Mouse (Mus musculus): Measurements from ENCODE around the gene Pknox2. TPM values are rescaled to one million over a fixed set of nuclear protein-coding genes. Genes with fewer than 3 reads are reported as not detected.

The Pknox2 gene
- 0.52 and 0.72 TPM in 2 replicates for polyA plus RNA-seq (2011; ENCODE audit: insufficient read depth, insufficient read length, low replicate concordance, missing spikeins)

DNA sequence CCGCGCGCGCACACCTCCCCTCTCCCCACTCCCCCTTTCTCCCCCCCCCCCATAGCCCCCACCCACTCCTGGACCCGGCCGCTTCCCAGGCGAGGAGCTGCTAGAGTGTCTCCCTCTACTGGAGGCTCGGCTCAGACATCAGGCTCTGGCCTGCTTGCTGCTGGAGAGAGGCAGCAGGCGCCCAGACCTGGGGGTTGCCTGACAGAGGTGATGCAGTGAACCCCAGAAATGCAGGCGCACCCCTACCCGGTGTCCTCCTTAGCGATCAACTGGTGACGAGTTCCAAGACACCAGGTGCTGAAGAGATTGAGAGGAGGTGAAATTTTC is at the start of gene Pknox2:
TSS of gene Pknox2 (minus strand) at position 49 of the 327 bp plus-strand sequence.
- no peak for TF ChIP-seq POLR2A (IDR thresholded peaks at IDR 0.05; ENCODE audit: borderline replicate concordance, control insufficient read depth, low read depth, low read length)
- TF ChIP-seq CTCF (IDR thresholded peaks at IDR 0.05; ENCODE audit: control insufficient read depth, insufficient read depth, low read length) = peak; percentile 29; the same call in 1 of the 2 replicates
- peak within 1 kb of the TSS; percentile 26 for H3K4me3 ChIP-seq (replicated peaks; ENCODE audit: control insufficient read depth, low read depth, low read length)
- peak within 1 kb of the TSS; percentile 43; the same call in 1 of the 2 replicates for H3K27ac ChIP-seq (ENCODE audit: control insufficient read depth, insufficient read depth, low read depth, low read length, poor library complexity)
- no peaks in the 10 kb centered on the region; the same call in 1 of the 2 replicates for H3K4me1 ChIP-seq (ENCODE audit: control insufficient read depth, insufficient read depth, low read length)
- 4% methylated on average over 9 of the region's 13 CpGs for WGBS

DNA sequence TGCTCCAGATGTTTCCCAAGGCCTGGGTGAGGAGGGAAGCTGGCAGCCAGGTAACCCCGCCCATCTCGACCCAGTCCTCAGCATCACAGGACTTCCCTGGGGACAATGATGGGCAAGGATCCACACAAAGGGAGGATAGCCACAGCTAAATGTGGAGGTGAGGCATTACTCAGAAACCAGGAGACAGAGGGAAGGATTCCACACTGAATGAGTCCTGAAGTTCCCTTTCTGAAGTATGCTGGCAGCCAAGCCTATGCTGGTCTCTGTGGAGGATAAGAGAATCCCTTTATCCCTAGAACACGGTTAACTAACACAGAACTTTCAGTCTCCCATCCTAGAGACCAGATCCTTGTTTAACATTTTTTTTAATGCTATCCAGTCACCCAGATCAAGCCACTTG is 40.8 kb upstream of the Pknox2 start:
- TF ChIP-seq POLR2A (IDR thresholded peaks at IDR 0.05; ENCODE audit: borderline replicate concordance, control insufficient read depth, low read depth, low read length) (no peak), CTCF (IDR thresholded peaks at IDR 0.05; ENCODE audit: control insufficient read depth, insufficient read depth, low read length) (no peak)
- Histone ChIP-seq H3K4me1 (ENCODE audit: control insufficient read depth, insufficient read depth, low read length) (no peaks in the 10 kb centered on the region), H3K4me3 (replicated peaks; ENCODE audit: control insufficient read depth, low read depth, low read length) (no peak overlapping the region), H3K27ac (ENCODE audit: control insufficient read depth, insufficient read depth, low read depth, low read length, poor library complexity) (no peak overlapping the region)
- WGBS = 73% methylated on average over 3 of the region's 3 CpGs

DNA sequence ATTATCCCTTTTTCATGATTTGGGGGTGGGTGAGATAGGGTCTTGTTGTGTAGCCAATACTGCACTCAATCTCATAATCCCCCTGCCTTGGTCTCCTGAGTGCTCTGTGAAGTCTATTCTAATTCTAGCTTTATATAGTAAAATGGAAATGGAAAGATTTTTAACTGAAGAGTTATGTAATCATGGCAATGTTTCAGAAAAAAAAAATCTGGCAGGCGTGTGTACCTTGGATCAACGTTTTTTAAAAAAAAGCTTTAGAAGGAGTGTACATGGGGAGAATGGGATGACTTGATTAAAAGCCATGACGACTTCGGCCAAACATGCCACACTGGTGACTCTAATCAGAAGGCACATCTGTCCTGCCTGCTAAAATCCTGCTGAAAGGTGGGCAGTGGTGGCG is 40.2 kb upstream of the Pknox2 start:
- Histone ChIP-seq H3K4me1 (ENCODE audit: control insufficient read depth, insufficient read depth, low read length) (no peaks in the 10 kb centered on the region), H3K27ac (ENCODE audit: control insufficient read depth, insufficient read depth, low read depth, low read length, poor library complexity) (no peak overlapping the region), H3K4me3 (replicated peaks; ENCODE audit: control insufficient read depth, low read depth, low read length) (no peak overlapping the region)
- no peak for TF ChIP-seq CTCF (IDR thresholded peaks at IDR 0.05; ENCODE audit: control insufficient read depth, insufficient read depth, low read length)
- no peak for TF ChIP-seq POLR2A (IDR thresholded peaks at IDR 0.05; ENCODE audit: borderline replicate concordance, control insufficient read depth, low read depth, low read length)
- 75% methylated on average over 5 of the region's 5 CpGs for WGBS

DNA sequence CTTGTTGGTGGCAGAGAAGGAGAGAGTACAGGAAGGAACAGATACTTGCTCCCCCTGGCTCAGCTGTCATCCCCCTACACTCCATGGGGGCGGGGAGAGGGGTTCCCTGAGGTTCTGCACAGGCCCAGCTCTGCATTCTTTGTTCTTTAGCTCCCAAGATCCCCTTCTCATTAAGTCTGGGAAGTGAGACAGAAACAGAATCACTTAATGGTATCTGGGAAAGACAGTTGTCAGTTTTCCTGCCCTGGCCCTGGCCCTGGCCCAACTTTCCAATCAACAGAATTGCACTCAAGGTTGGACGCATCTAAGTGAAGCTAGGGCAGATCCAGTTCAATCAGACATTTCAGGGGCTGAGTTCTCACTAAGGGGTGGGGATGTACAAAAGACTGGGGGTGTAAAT is 36.0 kb upstream of the Pknox2 start:
- Histone ChIP-seq H3K4me3 (replicated peaks; ENCODE audit: control insufficient read depth, low read depth, low read length) (no peak overlapping the region), H3K4me1 (ENCODE audit: control insufficient read depth, insufficient read depth, low read length) (no peaks in the 10 kb centered on the region), H3K27ac (ENCODE audit: control insufficient read depth, insufficient read depth, low read depth, low read length, poor library complexity) (no peak overlapping the region)
- WGBS = 74% methylated on average over 2 of the region's 2 CpGs
- TF ChIP-seq POLR2A (IDR thresholded peaks at IDR 0.05; ENCODE audit: borderline replicate concordance, control insufficient read depth, low read depth, low read length) (no peak), CTCF (IDR thresholded peaks at IDR 0.05; ENCODE audit: control insufficient read depth, insufficient read depth, low read length) (no peak)

DNA sequence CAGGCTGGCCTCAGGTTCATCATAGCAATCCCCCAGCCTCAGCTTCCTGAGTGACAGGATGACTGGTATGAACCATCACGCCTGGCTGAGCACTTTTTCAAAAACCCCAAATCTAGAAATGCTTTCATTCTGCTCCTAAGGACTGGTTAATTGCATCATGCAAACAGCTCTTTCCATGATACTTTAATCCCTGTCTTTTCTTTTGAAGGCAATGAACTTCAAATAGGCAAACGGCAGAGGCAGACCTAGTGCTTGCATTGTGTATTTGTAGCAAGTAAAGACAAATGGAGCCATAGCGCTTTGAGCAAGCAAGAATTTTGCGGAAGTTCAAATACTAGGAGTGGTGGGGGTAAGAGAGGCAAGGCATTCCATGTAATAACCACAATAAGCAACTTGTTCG is 34.4 kb upstream of the Pknox2 start:
- Histone ChIP-seq H3K4me3 (replicated peaks; ENCODE audit: control insufficient read depth, low read depth, low read length) (no peak overlapping the region), H3K4me1 (ENCODE audit: control insufficient read depth, insufficient read depth, low read length) (no peaks in the 10 kb centered on the region), H3K27ac (ENCODE audit: control insufficient read depth, insufficient read depth, low read depth, low read length, poor library complexity) (no peak overlapping the region)
- WGBS = 76% methylated on average over 5 of the region's 5 CpGs
- TF ChIP-seq POLR2A (IDR thresholded peaks at IDR 0.05; ENCODE audit: borderline replicate concordance, control insufficient read depth, low read depth, low read length) = no peak
- TF ChIP-seq CTCF (IDR thresholded peaks at IDR 0.05; ENCODE audit: control insufficient read depth, insufficient read depth, low read length) = no peak

DNA sequence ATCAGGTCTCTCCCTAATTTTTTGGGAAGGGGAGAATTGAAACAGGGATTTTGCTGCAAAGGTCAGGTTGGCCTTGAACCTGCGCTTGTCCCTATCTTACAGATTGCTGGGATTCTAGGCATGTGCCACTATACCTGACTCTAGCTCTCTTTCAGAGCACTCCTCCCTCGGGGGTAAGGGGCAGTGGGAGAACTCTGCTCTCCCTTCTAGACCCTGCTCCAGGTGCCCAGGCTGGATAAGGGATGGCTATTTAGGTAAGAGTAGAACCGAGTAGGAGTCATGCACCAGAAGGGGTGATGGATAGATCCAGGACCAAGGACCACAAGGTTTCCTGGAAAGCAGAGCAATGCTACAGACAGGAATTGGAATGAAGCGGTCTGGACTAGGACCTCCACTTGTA is 32.4 kb upstream of the Pknox2 start:
- H3K4me1 ChIP-seq (ENCODE audit: control insufficient read depth, insufficient read depth, low read length) = no peaks in the 10 kb centered on the region
- 76% methylated on average over 4 of the region's 4 CpGs for WGBS
- no peak overlapping the region for H3K4me3 ChIP-seq (replicated peaks; ENCODE audit: control insufficient read depth, low read depth, low read length)
- no peak overlapping the region for H3K27ac ChIP-seq (ENCODE audit: control insufficient read depth, insufficient read depth, low read depth, low read length, poor library complexity)
- TF ChIP-seq CTCF (IDR thresholded peaks at IDR 0.05; ENCODE audit: control insufficient read depth, insufficient read depth, low read length) (no peak), POLR2A (IDR thresholded peaks at IDR 0.05; ENCODE audit: borderline replicate concordance, control insufficient read depth, low read depth, low read length) (no peak)

DNA sequence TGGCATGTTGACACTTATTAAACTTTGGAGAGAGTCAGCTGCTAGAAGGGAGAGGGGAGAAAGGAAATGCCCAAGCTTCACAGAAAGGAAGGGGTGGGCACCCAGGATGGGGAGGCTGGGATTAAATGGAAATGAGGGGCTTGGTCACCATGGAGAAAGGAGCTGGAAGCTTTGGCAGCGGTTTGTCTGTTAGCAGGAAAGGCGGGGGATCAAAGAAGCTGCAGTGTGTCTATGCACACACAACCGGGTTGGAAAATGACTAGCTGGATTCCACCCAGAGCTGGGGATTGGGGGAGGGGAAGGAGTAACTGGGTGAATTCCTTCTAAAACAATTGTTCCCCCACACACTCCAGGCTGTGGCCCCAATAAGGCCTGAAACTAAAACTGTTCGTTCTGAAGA is 31.7 kb upstream of the Pknox2 start:
- no peaks in the 10 kb centered on the region for H3K4me1 ChIP-seq (ENCODE audit: control insufficient read depth, insufficient read depth, low read length)
- WGBS = 56% methylated on average over 4 of the region's 4 CpGs
- H3K4me3 ChIP-seq (replicated peaks; ENCODE audit: control insufficient read depth, low read depth, low read length) = no peak overlapping the region
- H3K27ac ChIP-seq (ENCODE audit: control insufficient read depth, insufficient read depth, low read depth, low read length, poor library complexity) = no peak overlapping the region
- TF ChIP-seq POLR2A (IDR thresholded peaks at IDR 0.05; ENCODE audit: borderline replicate concordance, control insufficient read depth, low read depth, low read length) (no peak), CTCF (IDR thresholded peaks at IDR 0.05; ENCODE audit: control insufficient read depth, insufficient read depth, low read length) (no peak)

DNA sequence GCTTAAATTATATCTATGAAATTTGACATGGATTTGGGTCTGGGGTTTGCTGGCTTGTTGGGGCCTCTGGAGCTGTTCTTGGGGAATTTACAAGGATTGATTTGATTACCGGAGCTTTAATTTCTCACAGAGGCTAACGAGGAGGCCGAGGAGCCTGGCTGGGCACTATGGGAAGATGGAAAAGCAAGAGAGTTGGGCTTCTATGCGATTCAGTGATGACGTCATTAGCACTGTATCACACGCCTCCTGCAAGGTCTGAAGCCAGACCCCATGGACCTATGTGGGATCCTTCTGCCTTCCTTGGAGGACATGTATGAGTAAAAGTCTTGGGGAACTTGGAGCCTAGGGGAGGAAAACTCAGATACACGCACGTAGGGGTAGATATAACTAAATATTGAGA is 30.3 kb upstream of the Pknox2 start:
- H3K4me3 ChIP-seq (replicated peaks; ENCODE audit: control insufficient read depth, low read depth, low read length) = no peak overlapping the region
- no peaks in the 10 kb centered on the region for H3K4me1 ChIP-seq (ENCODE audit: control insufficient read depth, insufficient read depth, low read length)
- 74% methylated on average over 8 of the region's 8 CpGs for WGBS
- TF ChIP-seq CTCF (IDR thresholded peaks at IDR 0.05; ENCODE audit: control insufficient read depth, insufficient read depth, low read length) (no peak), POLR2A (IDR thresholded peaks at IDR 0.05; ENCODE audit: borderline replicate concordance, control insufficient read depth, low read depth, low read length) (no peak)
- no peak overlapping the region for H3K27ac ChIP-seq (ENCODE audit: control insufficient read depth, insufficient read depth, low read depth, low read length, poor library complexity)

DNA sequence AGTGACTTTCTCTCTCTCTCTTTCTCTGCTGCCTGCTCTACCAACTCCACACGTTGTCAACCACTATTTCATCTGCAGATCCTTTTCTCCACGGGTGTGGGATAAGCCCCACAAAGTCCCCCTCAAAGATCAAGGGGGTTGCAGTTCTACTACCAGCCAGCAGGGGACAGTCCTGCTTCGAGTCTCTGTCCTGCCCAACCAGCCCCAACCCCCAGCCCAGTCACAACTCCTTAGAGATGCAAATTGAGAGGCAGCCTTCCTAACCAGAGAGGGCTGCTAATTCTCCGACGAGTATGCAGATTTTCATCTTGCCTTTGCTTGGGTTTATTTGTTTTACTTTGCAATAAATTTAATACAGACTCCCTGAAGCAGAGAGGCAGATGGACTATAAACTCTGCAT is 29.9 kb upstream of the Pknox2 start:
- Histone ChIP-seq H3K4me3 (replicated peaks; ENCODE audit: control insufficient read depth, low read depth, low read length) (no peak overlapping the region), H3K4me1 (ENCODE audit: control insufficient read depth, insufficient read depth, low read length) (no peaks in the 10 kb centered on the region), H3K27ac (ENCODE audit: control insufficient read depth, insufficient read depth, low read depth, low read length, poor library complexity) (no peak overlapping the region)
- no peak for TF ChIP-seq POLR2A (IDR thresholded peaks at IDR 0.05; ENCODE audit: borderline replicate concordance, control insufficient read depth, low read depth, low read length)
- peak; percentile 82 for TF ChIP-seq CTCF (IDR thresholded peaks at IDR 0.05; ENCODE audit: control insufficient read depth, insufficient read depth, low read length)
- 5% methylated on average over 5 of the region's 5 CpGs for WGBS

All from bone marrow, adult 2 months (tissue).